ENCODE assay signal across 24 mouse cellular contexts in genomic region chr2:33646283-33646550, GRCm38 (mm10). TPM values are rescaled to one million over a fixed set of nuclear protein-coding genes. Genes with fewer than 3 reads are reported as not detected.
DNase-seq lines count a peak whose midpoint lies in the region; ATAC-seq lines count a peak whose summit lies in the region.
"Had no signal": no experiment of that assay in that cellular context is flagged by ENCODE, and none has a peak within 500 bp of the region (broad histone marks: within the 10 kb centered on the region; RNA-seq: fewer than 3 reads in every experiment).

No protein-coding gene starts in this region.

- H3K27ac ChIP-seq in hindbrain, embryonic 12.5 days, result no peak overlapping the region
- H3K27ac ChIP-seq in limb, embryonic 10.5 days, result peak overlapping the region; percentile 93
- no peak overlapping the region for H3K27ac ChIP-seq in midbrain, embryonic 13.5 days
- H3K27ac ChIP-seq: embryonic facial prominence, embryonic 12.5 days had no signal

- ATAC-seq in hindbrain, embryonic 12.5 days (ENCODE audit: low FRiP score), result no peak
- no peak for ATAC-seq in midbrain, embryonic 13.5 days
- ATAC-seq: activated CD4-positive, CD25-positive, alpha-beta regulatory T cell, adult 4 months; inflammation-experienced regulatory T-cells, adult 6 months had no signal

- no peaks in the 10 kb centered on the region for H3K9me3 ChIP-seq in hindbrain, embryonic 12.5 days (replicated peaks)
- H3K9me3 ChIP-seq in limb, embryonic 10.5 days (replicated peaks), result no peaks in the 10 kb centered on the region
- no peaks in the 10 kb centered on the region for H3K9me3 ChIP-seq in midbrain, embryonic 13.5 days
- H3K9me3 ChIP-seq: embryonic facial prominence, embryonic 12.5 days had no signal

- 4% methylated on average over 3 of the region's 3 CpGs for WGBS in hindbrain, embryonic 12.5 days
- 1% methylated on average over 3 of the region's 3 CpGs for WGBS in limb, embryonic 10.5 days
- 1% methylated on average over 3 of the region's 3 CpGs for WGBS in midbrain, embryonic 13.5 days

- peak overlapping the region; percentile 60 for H3K4me2 ChIP-seq in hindbrain, embryonic 12.5 days (replicated peaks)
- H3K4me2 ChIP-seq in midbrain, embryonic 13.5 days (replicated peaks), result peak overlapping the region; percentile 14
- H3K4me2 ChIP-seq: embryonic facial prominence, embryonic 12.5 days had no signal

- peaks cover 19% of the 10 kb centered on the region for H3K4me1 ChIP-seq in hindbrain, embryonic 12.5 days
- peaks cover 89% of the 10 kb centered on the region for H3K4me1 ChIP-seq in limb, embryonic 10.5 days
- H3K4me1 ChIP-seq in midbrain, embryonic 13.5 days (replicated peaks), result peaks cover 22% of the 10 kb centered on the region

- peak; percentile 17 for DNase-seq in embryo, embryonic 9.5 days (ENCODE audit: extremely low spot score)
- DNase-seq in embryo, embryonic 10 days (ENCODE audit: low spot score), result no peak
- DNase-seq in limb, embryonic 10.5 days (ENCODE audit: low spot score), result peak; percentile 51
- no peak for DNase-seq in urinary bladder, adult 2 months (ENCODE audit: low spot score)
- DNase-seq in lung, postnatal 14 days, result no peak
- DNase-seq in gastrocnemius, postnatal 4 days (ENCODE audit: low spot score in 2 of 2), result no peak
- DNase-seq: adrenal gland, adult 8-10 months; cerebellum, adult 11-12 months; gastrocnemius, postnatal 36 days; kidney, adult 18-20 months; kidney, postnatal 14 days; layer of hippocampus, postnatal 36 days; lung, postnatal 10 days; thymus, adult 2 months had no signal

- H3K4me3 ChIP-seq in hindbrain, embryonic 12.5 days, result peak overlapping the region; percentile 11; the same call in 1 of the 2 replicates
- peak overlapping the region; percentile 79 for H3K4me3 ChIP-seq in limb, embryonic 10.5 days
- H3K4me3 ChIP-seq in midbrain, embryonic 13.5 days (replicated peaks), result 0 out of 2 replicates have a peak overlapping the region, but pooled peaks have one; percentile 4
- H3K4me3 ChIP-seq: embryonic facial prominence, embryonic 12.5 days had no signal

- no peaks in the 10 kb centered on the region for H3K36me3 ChIP-seq in hindbrain, embryonic 12.5 days
- H3K36me3 ChIP-seq in limb, embryonic 10.5 days, result peaks cover 35% of the 10 kb centered on the region
- no peaks in the 10 kb centered on the region for H3K36me3 ChIP-seq in midbrain, embryonic 13.5 days
- H3K36me3 ChIP-seq: embryonic facial prominence, embryonic 12.5 days had no signal

- H3K27me3 ChIP-seq in hindbrain, embryonic 12.5 days, result peaks cover 80% of the 10 kb centered on the region
- peaks cover 67% of the 10 kb centered on the region for H3K27me3 ChIP-seq in limb, embryonic 10.5 days (ENCODE audit: low read depth, poor library complexity, severe bottlenecking)
- H3K27me3 ChIP-seq in midbrain, embryonic 13.5 days, result peaks cover 96% of the 10 kb centered on the region

- 0 out of 2 replicates have a peak overlapping the region, but pooled peaks have one; percentile 4 for H3K9ac ChIP-seq in hindbrain, embryonic 12.5 days
- no peak overlapping the region for H3K9ac ChIP-seq in midbrain, embryonic 13.5 days (replicated peaks)
- H3K9ac ChIP-seq: embryonic facial prominence, embryonic 12.5 days had no signal

RNA-seq across cellular contexts. Expression of gene Lmx1b, which starts 5.9 kb away (rescaled TPM):
- 5.0 and 5.6 TPM in 2 replicates for polyA plus RNA-seq in hindbrain, embryonic 12.5 days (2016; fragmentation: Nextera tagmentation; extraction: Ambion mirVana)
- polyA plus RNA-seq in limb, embryonic 10.5 days (2016; fragmentation: Nextera tagmentation; extraction: Ambion mirVana), result 11.0 and 13.9 TPM in 2 replicates
- 2.5 and 2.7 TPM in 2 replicates for polyA plus RNA-seq in midbrain, embryonic 13.5 days (2015; fragmentation: Nextera tagmentation; extraction: Ambion mirVana)
- 0.12 and 0.38 TPM in 2 replicates for polyA plus RNA-seq in urinary bladder, adult 2 months (2012; rRNA removed)
- total RNA-seq in gastrocnemius, postnatal 4 days (2021), result 1 to 10 TPM in 1 of 2 experiments, under 1 TPM in 1; 0.98 to 1.3 TPM
- total RNA-seq: liver, adult 2 months; megakaryocyte progenitor cell, adult 5-6 weeks; neutrophil, adult 5-6 weeks had no signal
- polyA plus RNA-seq: activated CD4-positive, CD25-positive, alpha-beta regulatory T cell, adult 4 months; inflammation-experienced regulatory T-cells, adult 6 months; liver, adult 2 months; liver, embryonic 16.5 days; stomach, embryonic 16.5 days had no signal

Comparison
In these comparisons a context has a peak if more than half of its experiments do, and no peak if none do; other contexts are left out.
1. DNase-seq: peak in embryo, embryonic 9.5 days (single experiment) and limb, embryonic 10.5 days (single experiment); none in embryo, embryonic 10 days (single experiment), urinary bladder, adult 2 months (single experiment), lung, postnatal 14 days (single experiment) and gastrocnemius, postnatal 4 days (0 of 2).
2. H3K4me3 ChIP-seq: peak in every context shown above with its lines; median percentile 79 in limb, embryonic 10.5 days; 11 in hindbrain, embryonic 12.5 days; 4 in midbrain, embryonic 13.5 days.